Mouse (Mus musculus) left cerebral cortex, adult 11 months (tissue): Measurements from ENCODE around the gene Slc9a9.

Experiments
- DNase-seq: peaks from one replicate; pipeline ENCODE4 v3.0.0; 2022; ENCODE audit warnings: low spot score

The Slc9a9 gene

GRCm38 (mm10) chr9:95207661-95208060 is 538.0 kb downstream of the Slc9a9 start:
- no peak for DNase-seq

- DNase-seq: no peak
Measured at GRCm38 (mm10) chr9:95208681-95209080, 539.0 kb downstream of the Slc9a9 start.

GRCm38 (mm10) chr9:95220009-95220408 is 550.3 kb downstream of the Slc9a9 start:
- no peak for DNase-seq

- no peak for DNase-seq
Measured at GRCm38 (mm10) chr9:95221310-95221709, 551.6 kb downstream of the Slc9a9 start.

GRCm38 (mm10) chr9:95226986-95227385 is 557.3 kb downstream of the Slc9a9 start:
- DNase-seq: no peak

- DNase-seq: no peak
Measured at GRCm38 (mm10) chr9:95228123-95228522, 558.4 kb downstream of the Slc9a9 start.

GRCm38 (mm10) chr9:95229147-95229546 is 559.4 kb downstream of the Slc9a9 start:
- DNase-seq: no peak

GRCm38 (mm10) chr9:95239900-95240299 is 570.2 kb downstream of the Slc9a9 start:
- no peak for DNase-seq

- DNase-seq: no peak
Measured at GRCm38 (mm10) chr9:95242628-95243195, 573.0 kb downstream of the Slc9a9 start.

- no peak for DNase-seq
Measured at GRCm38 (mm10) chr9:95254162-95254561, 584.5 kb downstream of the Slc9a9 start.

- DNase-seq: no peak
Measured at GRCm38 (mm10) chr9:95255844-95256243, 586.1 kb downstream of the Slc9a9 start.

- DNase-seq: no peak
Measured at GRCm38 (mm10) chr9:95256680-95257316, 587.1 kb downstream of the Slc9a9 start.

GRCm38 (mm10) chr9:95262851-95263250 is 593.1 kb downstream of the Slc9a9 start:
- no peak for DNase-seq

- DNase-seq: no peak
Measured at GRCm38 (mm10) chr9:95263867-95264509, 594.3 kb downstream of the Slc9a9 start.

GRCm38 (mm10) chr9:95266179-95266578 is 596.5 kb downstream of the Slc9a9 start:
- no peak for DNase-seq

- DNase-seq: no peak
Measured at GRCm38 (mm10) chr9:95266924-95267323, 597.2 kb downstream of the Slc9a9 start.

GRCm38 (mm10) chr9:95279590-95280344 is 610.1 kb downstream of the Slc9a9 start:
- DNase-seq: no peak
